Mouse (Mus musculus): ENCODE results near the gene Son.

- TF ChIP-seq CTCF (IDR thresholded peaks at IDR 0.05; ENCODE audit: low read depth) (peak; percentile 35), EP300 (IDR thresholded peaks at IDR 0.05; ENCODE audit: low read depth) (no peak)
Measured at GRCm38 (mm10) chr16:91704603-91705340, 57.5 kb downstream of the Son start.

Data from liver, postnatal 0 days (tissue).